Mouse (Mus musculus): ENCODE measurements around the gene Cep89. TPM values are rescaled to one million over a fixed set of nuclear protein-coding genes. Genes with fewer than 3 reads are reported as not detected.
A peak's percentile ranks its signal among the peaks of the same experiment; 100 is the strongest.

Cep89 gene
- polyA plus RNA-seq, 1 experiment from 2014 or later: 52.7 TPM

- 54% methylated on average over 6 of the region's 6 CpGs for WGBS
- ATAC-seq (ENCODE audit: insufficient number of reproducible peaks, insufficient read depth, low FRiP score, low TSS enrichment, low read depth): no peak
Observed at GRCm38 (mm10) chr7:35388694-35389093, 8.1 kb upstream of the Cep89 start.

DNA sequence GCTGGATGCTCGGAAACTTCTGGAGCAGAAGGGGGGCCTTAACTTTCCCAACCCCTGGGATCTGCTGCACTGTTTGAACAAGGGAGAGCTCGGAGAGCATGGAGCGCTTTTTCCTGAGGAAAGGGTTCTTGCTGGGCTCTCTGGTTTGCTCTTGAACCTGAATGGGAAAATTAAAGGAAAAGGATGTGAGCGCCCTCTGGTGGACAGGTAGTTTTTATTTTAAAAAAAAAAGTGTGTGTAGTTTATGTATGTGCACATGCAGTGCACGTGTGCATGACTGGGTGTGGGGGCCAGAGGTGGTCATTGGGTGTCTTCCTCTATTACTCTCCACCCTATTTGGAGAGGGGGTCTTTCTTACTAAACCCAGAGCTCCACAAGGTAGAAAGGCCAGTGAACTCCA is 3.9 kb upstream of the Cep89 start:
- Histone ChIP-seq H3K9me3 (no peaks in the 10 kb centered on the region), H3K4me1 (peaks cover 18% of the 10 kb centered on the region), H3K27ac (no peak overlapping the region), H3K36me3 (peaks cover 17% of the 10 kb centered on the region), H3K4me3 (no peak overlapping the region), H3K4me2 (no peak overlapping the region), H3K27me3 (no peaks in the 10 kb centered on the region), H3K9ac (no peak overlapping the region)
- WGBS: 57% methylated on average over 5 of the region's 5 CpGs
- no peak for ATAC-seq (ENCODE audit: insufficient number of reproducible peaks, insufficient read depth, low FRiP score, low TSS enrichment, low read depth)

More at GRCm38 (mm10) chr7:35388694-35389093, 8.1 kb upstream of the Cep89 start:
- Histone ChIP-seq H3K4me3 (no peak overlapping the region), H3K27me3 (no peaks in the 10 kb centered on the region), H3K4me1 (no peaks in the 10 kb centered on the region), H3K27ac (no peak overlapping the region), H3K4me2 (no peak overlapping the region), H3K9me3 (no peaks in the 10 kb centered on the region), H3K36me3 (peaks cover 8% of the 10 kb centered on the region), H3K9ac (no peak overlapping the region)

- peak overlapping the region; percentile 72 for H3K9ac ChIP-seq
- no peaks in the 10 kb centered on the region for H3K27me3 ChIP-seq
- H3K27ac ChIP-seq: no peak overlapping the region; the same call in 1 of the 2 replicates
- WGBS: 15% methylated on average over 17 of the region's 17 CpGs
- peaks cover 34% of the 10 kb centered on the region for H3K36me3 ChIP-seq
- H3K9me3 ChIP-seq: no peaks in the 10 kb centered on the region
- peak overlapping the region; percentile 82 for H3K4me2 ChIP-seq
- peaks cover 20% of the 10 kb centered on the region for H3K4me1 ChIP-seq
- peak overlapping the region; percentile 70 for H3K4me3 ChIP-seq
- no peak for ATAC-seq (ENCODE audit: insufficient number of reproducible peaks, insufficient read depth, low FRiP score, low TSS enrichment, low read depth)
Observed at GRCm38 (mm10) chr7:35395734-35396456, 940 bp upstream of the Cep89 start.

DNA sequence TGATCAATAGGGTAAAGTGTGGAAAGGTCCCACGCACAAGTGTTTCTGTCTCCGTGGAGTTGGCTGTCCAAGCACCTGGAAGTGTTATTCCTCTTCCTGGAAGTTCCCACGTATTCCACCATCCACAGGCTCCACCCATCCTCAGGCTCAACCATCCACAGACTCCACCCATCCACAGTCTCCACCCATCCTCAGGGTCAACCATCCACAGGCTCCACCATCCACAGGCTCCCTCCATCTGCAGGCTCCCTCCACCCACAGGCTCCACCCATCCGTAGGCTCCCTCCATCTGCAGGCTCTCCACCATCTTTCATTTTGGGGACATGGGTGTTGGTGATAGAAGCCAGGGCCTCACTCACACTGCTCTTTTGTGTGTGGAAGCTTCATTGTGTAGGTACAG is 4.3 kb downstream of the Cep89 start:
- no peak overlapping the region for H3K27ac ChIP-seq
- no peak overlapping the region for H3K4me2 ChIP-seq
- peaks cover 11% of the 10 kb centered on the region for H3K4me1 ChIP-seq
- H3K36me3 ChIP-seq: peaks cover 70% of the 10 kb centered on the region
- ATAC-seq (ENCODE audit: insufficient number of reproducible peaks, insufficient read depth, low FRiP score, low TSS enrichment, low read depth): no peak
- H3K9me3 ChIP-seq: no peaks in the 10 kb centered on the region
- H3K4me3 ChIP-seq: no peak overlapping the region
- no peak overlapping the region for H3K9ac ChIP-seq
- no peaks in the 10 kb centered on the region for H3K27me3 ChIP-seq
- WGBS: 86% methylated on average over 4 of the region's 4 CpGs

GRCm38 (mm10) chr7:35415226-35415625 is 18.4 kb downstream of the Cep89 start:
- no peaks in the 10 kb centered on the region for H3K27me3 ChIP-seq
- H3K27ac ChIP-seq: no peak overlapping the region
- H3K36me3 ChIP-seq: peaks cover 85% of the 10 kb centered on the region
- H3K4me2 ChIP-seq: no peak overlapping the region
- no peaks in the 10 kb centered on the region for H3K9me3 ChIP-seq
- WGBS: 78% methylated on average over 5 of the region's 5 CpGs
- H3K9ac ChIP-seq: no peak overlapping the region
- no peak overlapping the region for H3K4me3 ChIP-seq
- no peaks in the 10 kb centered on the region for H3K4me1 ChIP-seq
- no peak for ATAC-seq (ENCODE audit: insufficient number of reproducible peaks, insufficient read depth, low FRiP score, low TSS enrichment, low read depth)

DNA sequence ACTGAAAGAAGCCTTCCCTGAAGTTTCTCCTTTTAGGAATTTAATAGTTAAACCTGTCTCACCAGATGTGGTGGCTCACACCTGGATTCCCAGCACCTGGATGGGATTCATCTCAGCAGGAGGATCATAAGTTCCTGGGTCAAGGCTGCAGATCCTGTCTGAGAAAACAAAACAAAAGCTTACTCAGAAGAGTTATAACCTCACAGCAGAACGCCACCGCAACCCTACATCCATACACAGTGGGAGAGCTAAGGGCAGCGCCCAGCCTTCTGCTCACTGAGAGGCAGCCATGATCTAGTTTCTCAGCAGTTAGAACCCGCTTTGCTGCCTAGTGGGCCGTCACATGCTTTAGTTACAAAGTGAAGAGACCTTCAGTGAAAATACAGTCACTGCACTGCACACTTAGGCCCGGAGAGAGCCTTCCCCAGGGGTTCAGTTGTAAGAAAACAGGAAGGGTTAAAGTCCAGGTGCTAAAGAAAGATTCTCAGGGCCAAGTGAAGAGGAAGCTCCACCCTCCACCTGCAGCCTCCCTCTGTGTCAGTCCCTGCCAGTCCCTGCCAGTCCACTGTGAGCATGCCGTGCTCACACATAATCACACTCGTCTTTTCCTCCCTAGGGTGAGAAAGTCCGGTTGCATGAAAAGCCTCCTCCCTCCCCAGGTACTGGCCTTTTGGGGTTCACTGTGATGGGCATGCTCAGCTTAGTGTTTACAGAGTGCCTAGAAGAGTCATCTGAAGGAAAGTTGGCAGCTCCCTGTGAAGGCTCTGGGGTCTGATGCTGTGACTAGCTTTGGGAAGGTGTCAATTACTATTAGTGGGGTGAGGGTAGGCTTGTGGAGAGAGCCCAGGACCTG is 19.2 kb downstream of the Cep89 start:
- no peak overlapping the region for H3K27ac ChIP-seq
- WGBS: 84% methylated on average over 9 of the region's 9 CpGs
- H3K4me3 ChIP-seq: no peak overlapping the region
- no peak overlapping the region for H3K4me2 ChIP-seq
- peaks cover 85% of the 10 kb centered on the region for H3K36me3 ChIP-seq
- H3K4me1 ChIP-seq: no peaks in the 10 kb centered on the region
- H3K9me3 ChIP-seq: no peaks in the 10 kb centered on the region
- H3K27me3 ChIP-seq: no peaks in the 10 kb centered on the region
- no peak for ATAC-seq (ENCODE audit: insufficient number of reproducible peaks, insufficient read depth, low FRiP score, low TSS enrichment, low read depth)
- no peak overlapping the region for H3K9ac ChIP-seq

DNA sequence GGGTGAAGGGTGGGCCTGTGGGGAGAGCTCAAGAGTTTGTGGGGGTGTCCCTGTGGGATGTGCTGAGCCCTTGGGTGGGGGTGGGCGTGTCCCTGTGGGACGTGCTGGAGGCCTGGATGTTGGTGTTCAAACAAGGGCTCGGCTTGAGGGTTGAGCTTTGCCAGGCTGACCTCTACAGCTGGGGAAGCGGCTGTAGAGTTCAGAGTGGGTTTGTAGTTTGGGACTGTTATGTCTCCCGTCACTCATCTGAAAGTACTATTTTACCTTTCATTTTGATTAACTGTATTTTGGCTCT is 19.8 kb downstream of the Cep89 start:
- H3K36me3 ChIP-seq: peaks cover 85% of the 10 kb centered on the region
- no peak for ATAC-seq (ENCODE audit: insufficient number of reproducible peaks, insufficient read depth, low FRiP score, low TSS enrichment, low read depth)
- H3K4me2 ChIP-seq: no peak overlapping the region
- H3K4me1 ChIP-seq: no peaks in the 10 kb centered on the region
- WGBS: 88% methylated on average over 5 of the region's 5 CpGs
- H3K9me3 ChIP-seq: no peaks in the 10 kb centered on the region
- H3K4me3 ChIP-seq: no peak overlapping the region
- H3K9ac ChIP-seq: no peak overlapping the region
- H3K27me3 ChIP-seq: no peaks in the 10 kb centered on the region
- H3K27ac ChIP-seq: no peak overlapping the region

DNA sequence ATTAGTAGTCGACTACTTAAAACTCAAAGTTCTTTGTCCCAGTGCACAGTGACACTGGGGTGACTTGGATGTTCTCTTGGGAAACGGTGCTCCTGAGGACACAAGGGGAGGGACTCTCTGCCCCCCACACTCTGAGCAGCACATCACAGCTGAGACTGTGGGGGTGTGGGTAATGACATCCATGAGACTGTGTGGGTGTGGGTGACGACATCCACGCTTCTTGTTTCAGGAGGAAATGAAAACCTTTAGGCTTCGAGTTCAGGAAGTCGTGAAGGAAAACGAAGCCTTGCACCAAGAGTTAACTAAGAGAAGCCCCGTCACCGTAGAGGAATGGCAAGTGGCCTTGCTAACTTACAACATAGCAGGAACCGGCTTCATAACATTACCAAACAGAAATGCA is 26.2 kb downstream of the Cep89 start:
- Histone ChIP-seq H3K27me3 (no peaks in the 10 kb centered on the region), H3K9me3 (no peaks in the 10 kb centered on the region), H3K4me1 (no peaks in the 10 kb centered on the region), H3K36me3 (peaks cover 86% of the 10 kb centered on the region), H3K9ac (no peak overlapping the region), H3K4me2 (no peak overlapping the region), H3K27ac (no peak overlapping the region), H3K4me3 (no peak overlapping the region)
- 88% methylated on average over 10 of the region's 10 CpGs for WGBS
- no peak for ATAC-seq (ENCODE audit: insufficient number of reproducible peaks, insufficient read depth, low FRiP score, low TSS enrichment, low read depth)

GRCm38 (mm10) chr7:35428146-35428545 is 31.3 kb downstream of the Cep89 start:
- peaks cover 77% of the 10 kb centered on the region for H3K36me3 ChIP-seq
- no peaks in the 10 kb centered on the region for H3K27me3 ChIP-seq
- WGBS: 91% methylated on average over 10 of the region's 10 CpGs
- H3K27ac ChIP-seq: no peak overlapping the region
- H3K4me3 ChIP-seq: no peak overlapping the region
- no peak overlapping the region for H3K4me2 ChIP-seq
- no peaks in the 10 kb centered on the region for H3K4me1 ChIP-seq
- H3K9me3 ChIP-seq: no peaks in the 10 kb centered on the region
- H3K9ac ChIP-seq: no peak overlapping the region
- ATAC-seq (ENCODE audit: insufficient number of reproducible peaks, insufficient read depth, low FRiP score, low TSS enrichment, low read depth): no peak

DNA sequence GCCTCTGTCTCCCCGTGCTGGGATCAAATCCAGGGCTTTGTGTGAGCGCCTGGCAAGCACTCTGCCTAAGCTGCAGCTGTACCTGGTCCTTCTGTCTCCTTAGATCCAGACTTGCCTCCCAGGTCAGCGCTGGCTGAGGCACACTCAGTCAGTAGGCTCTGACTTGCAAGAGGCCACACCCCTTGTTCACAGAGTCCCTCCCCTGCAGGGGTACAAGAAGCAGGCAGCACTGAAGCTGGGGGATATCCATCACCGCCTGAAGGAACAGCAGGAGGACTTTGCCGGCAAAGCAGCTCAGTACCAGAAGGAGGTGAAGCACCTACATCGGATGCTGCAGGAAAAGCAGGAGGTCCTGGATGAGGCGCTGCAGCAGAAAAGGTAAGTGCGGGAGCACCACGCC is 38.4 kb downstream of the Cep89 start:
- no peaks in the 10 kb centered on the region for H3K27me3 ChIP-seq
- WGBS: 83% methylated on average over 9 of the region's 9 CpGs
- no peaks in the 10 kb centered on the region for H3K9me3 ChIP-seq
- no peaks in the 10 kb centered on the region for H3K4me1 ChIP-seq
- no peak overlapping the region for H3K4me2 ChIP-seq
- no peak overlapping the region for H3K4me3 ChIP-seq
- ATAC-seq (ENCODE audit: insufficient number of reproducible peaks, insufficient read depth, low FRiP score, low TSS enrichment, low read depth): no peak
- no peak overlapping the region for H3K27ac ChIP-seq
- H3K36me3 ChIP-seq: peaks cover 79% of the 10 kb centered on the region
- no peak overlapping the region for H3K9ac ChIP-seq

DNA sequence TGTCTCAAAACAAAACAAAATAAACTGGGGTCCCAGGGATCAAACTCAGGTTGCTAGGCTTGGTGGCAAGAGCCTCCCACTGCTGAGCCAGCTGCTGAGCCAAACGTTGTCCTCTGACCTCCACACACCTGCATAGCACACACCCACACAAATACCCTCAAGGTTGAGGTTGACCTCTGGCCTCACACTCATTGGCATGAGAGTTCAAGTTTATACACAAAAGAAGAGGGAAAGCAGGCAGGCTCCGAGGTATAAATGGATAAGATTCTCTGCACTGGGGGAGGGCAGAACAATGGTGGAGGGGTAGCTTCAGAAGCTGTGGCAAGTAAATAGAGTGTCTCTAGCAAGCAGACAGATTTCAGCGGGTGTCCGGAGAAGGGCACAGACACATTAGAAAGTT is 50.7 kb downstream of the Cep89 start:
- H3K4me1 ChIP-seq: peaks cover 7% of the 10 kb centered on the region
- 32% methylated on average over 4 of the region's 4 CpGs for WGBS

More for the DNA sequence above, 50.7 kb downstream of the Cep89 start:
- no peak overlapping the region for H3K27ac ChIP-seq
- no peak overlapping the region for H3K4me3 ChIP-seq
- H3K4me2 ChIP-seq: no peak overlapping the region
- no peaks in the 10 kb centered on the region for H3K36me3 ChIP-seq
- no peak overlapping the region for H3K9ac ChIP-seq
- no peaks in the 10 kb centered on the region for H3K9me3 ChIP-seq
- ATAC-seq (ENCODE audit: insufficient number of reproducible peaks, insufficient read depth, low FRiP score, low TSS enrichment, low read depth): no peak
- no peaks in the 10 kb centered on the region for H3K27me3 ChIP-seq
